Mouse (Mus musculus): ENCODE results near the gene Best2.

Best2 gene

DNA sequence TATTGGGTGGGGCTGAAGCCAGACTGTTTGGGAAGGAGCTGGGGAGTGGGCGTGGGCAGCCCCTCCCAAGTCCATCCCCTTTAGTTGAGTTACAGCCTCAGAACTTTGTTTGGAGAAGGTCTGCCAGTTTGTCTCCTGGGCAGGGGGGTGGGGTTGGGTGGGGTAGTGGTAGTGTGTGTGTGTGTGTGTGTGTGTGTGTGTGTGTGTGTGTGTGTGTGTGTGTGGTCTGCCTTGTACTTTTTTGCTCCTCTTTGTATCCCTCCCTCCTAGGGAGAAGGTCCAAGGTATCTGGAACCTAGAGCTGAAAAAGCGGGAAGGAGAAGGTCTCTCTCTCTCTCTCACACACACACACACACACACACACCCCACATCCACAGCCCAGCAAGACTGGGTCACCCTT is at the start of gene Best2:
TSS of gene Best2 (minus strand) at position 101 of the 400 bp plus-strand sequence.
- no peak for DNase-seq

GRCm38 (mm10) chr8:85062603-85063002 is 48.3 kb upstream of the Best2 start:
- no peak for DNase-seq

GRCm38 (mm10) chr8:85059879-85060616 is 45.7 kb upstream of the Best2 start, which contains the start of gene Fbxw9:
Gene Fbxw9 (plus strand): TSS chr8:85060055.
- peak; percentile 95 to 97 for DNase-seq

GRCm38 (mm10) chr8:85057367-85057766 is 43.0 kb upstream of the Best2 start:
- no peak for DNase-seq

DNA sequence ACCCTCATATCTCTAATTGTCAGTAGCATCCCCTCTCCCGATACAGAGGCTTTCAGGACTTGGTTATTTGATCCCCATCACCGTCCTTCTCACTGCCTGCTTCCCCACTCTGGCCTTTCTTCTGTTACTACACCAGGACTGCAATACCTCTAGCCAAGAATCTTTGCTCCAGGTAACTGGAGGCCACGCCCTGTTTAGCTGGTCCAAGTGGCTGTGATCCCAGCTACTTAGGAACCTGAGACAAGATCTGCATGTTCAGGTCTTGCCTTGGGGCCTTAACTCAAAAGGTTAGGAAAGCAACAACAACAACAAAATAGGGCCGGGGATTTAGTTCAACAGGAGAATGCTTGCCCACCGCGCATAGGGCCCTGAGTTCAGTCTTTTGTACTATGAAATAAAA is 29.3 kb upstream of the Best2 start:
- no peak for DNase-seq

GRCm38 (mm10) chr8:85037681-85038531 is 23.6 kb upstream of the Best2 start:
- peak; percentile 57 to 66 for DNase-seq

GRCm38 (mm10) chr8:85037366-85037680 is 23.0 kb upstream of the Best2 start:
- DNase-seq, result no peak

DNA sequence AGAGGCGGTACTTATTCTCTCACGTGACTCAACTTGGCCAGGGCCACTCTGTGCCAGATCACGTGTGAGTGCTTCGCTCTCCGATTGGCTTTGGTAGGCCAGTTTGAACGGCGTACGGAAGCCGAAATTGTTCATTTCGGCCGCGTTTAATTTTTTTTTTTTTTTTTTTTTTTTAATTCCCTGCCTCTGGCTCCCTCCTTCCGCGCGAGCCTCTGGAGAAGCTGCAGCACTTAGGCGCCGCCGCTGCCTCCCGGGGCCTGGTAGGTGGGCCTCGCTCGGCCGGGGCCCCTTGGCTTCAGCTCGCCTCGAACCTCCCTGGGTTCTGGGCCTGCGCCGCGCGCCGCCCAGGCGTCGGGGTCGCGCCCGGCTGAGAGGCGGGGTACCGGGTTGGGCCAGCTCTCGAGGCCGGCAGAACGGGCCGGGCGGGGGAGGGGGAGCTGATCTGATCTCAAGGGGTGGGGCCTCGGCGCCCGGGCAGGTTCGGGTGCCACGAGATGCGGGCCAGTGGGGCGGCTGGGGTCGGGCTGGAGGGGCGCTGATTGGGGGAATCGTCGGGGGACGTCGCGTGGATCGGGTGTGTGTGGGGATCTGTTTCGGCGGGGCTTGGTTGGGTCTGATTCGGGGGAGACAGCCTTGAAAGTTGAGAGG is 22.5 kb upstream of the Best2 start, which contains the start of gene Tnpo2:
TSS of gene Tnpo2 (plus strand) at position 198 of the 648 bp plus-strand sequence.
- DNase-seq, result peak; percentile 95 to 96

DNA sequence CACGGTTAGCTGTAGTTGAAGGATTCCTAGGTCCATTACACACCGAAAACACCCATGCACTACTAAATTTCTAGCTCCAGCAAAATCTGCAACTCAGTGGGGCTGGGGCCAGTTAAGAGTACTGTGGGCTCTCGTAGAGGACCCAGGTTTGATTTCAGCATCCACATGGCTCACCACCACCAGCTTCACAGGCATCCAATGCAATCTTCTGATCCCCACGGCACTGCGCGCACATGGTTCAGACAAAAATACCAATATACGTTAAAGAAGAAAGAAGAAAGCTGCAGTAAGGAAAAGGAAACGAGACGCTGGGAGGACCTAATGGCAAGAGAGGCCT is 22.0 kb upstream of the Best2 start:
- DNase-seq, result no peak

- peak in 1 of 2 experiments; percentile 40 for DNase-seq
These were observed 21.5 kb upstream of the Best2 start for GRCm38 (mm10) chr8:85035728-85036310.

DNA sequence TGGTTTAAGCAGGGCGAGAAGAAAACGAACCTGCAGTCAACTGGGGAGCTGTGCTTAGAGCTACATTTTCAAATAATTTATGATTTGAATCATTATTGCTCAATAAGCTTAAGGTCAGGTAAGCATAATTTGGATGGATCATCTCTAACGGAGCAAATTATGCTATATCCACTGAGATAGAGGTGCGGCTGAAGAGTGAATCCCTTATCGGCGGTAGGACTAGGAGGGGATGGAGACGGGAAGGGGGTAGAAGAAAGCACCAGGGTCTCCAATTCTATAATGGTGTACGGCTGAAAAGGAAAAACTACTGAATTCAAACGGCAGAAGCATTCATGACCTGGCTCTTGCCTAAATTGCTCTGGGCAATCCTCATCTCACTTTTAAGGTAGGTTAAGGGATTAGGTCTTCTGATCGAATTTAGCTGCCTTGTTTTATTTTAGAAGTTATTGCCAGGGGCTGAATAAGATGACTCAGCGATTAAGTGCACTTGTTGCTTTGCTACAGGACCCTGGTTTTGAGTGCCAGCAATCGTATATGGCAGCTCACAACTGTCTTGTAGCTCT is 20.9 kb upstream of the Best2 start:
- DNase-seq, result peak in 1 of 2 experiments; percentile 26

- DNase-seq, result peak; percentile 83
These were observed 20.4 kb upstream of the Best2 start for GRCm38 (mm10) chr8:85034764-85035163.

- no peak for DNase-seq
These were observed 19.5 kb upstream of the Best2 start for GRCm38 (mm10) chr8:85033867-85034266.

GRCm38 (mm10) chr8:85032622-85033311 is 18.4 kb upstream of the Best2 start:
- no peak for DNase-seq

DNA sequence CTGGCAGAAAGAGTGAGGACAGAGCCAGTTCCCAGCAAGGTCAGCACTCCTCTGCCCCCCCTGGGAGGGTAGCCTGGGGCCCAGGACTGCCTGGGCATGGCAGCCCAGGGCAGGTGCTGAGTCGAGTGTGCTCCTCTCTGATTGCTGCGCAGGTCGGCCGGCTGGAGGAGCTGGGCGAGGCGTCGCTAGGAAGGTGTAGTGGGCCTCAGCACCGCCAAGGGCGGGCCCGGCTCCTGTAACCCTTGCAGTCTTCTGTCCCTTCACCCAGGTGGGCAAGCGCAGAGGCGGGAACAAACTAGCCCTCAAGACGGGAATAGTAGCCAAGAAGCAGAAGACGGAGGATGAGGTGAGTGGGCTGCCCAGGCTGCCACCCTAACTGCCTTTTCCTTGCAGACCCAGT is 14.9 kb upstream of the Best2 start:
- DNase-seq, result no peak

- no peak for DNase-seq
These were observed 13.6 kb upstream of the Best2 start for GRCm38 (mm10) chr8:85027922-85028321.

DNA sequence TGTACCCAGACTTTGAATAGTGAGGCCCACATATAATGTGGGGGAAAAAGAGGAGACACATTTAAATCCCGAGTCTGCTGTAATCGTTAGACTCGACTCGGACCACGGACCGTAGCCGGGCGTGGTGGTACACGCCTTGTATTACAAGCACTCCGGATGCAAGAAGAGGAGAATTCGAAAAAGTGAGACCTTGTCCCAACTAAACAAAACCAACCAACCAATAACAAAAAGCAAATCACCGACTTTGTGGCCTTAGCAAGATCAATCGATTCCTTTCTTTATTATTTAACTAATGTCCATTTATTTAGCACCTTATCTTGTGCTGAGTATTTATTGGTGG is 13.2 kb upstream of the Best2 start:
- no peak for DNase-seq

DNA sequence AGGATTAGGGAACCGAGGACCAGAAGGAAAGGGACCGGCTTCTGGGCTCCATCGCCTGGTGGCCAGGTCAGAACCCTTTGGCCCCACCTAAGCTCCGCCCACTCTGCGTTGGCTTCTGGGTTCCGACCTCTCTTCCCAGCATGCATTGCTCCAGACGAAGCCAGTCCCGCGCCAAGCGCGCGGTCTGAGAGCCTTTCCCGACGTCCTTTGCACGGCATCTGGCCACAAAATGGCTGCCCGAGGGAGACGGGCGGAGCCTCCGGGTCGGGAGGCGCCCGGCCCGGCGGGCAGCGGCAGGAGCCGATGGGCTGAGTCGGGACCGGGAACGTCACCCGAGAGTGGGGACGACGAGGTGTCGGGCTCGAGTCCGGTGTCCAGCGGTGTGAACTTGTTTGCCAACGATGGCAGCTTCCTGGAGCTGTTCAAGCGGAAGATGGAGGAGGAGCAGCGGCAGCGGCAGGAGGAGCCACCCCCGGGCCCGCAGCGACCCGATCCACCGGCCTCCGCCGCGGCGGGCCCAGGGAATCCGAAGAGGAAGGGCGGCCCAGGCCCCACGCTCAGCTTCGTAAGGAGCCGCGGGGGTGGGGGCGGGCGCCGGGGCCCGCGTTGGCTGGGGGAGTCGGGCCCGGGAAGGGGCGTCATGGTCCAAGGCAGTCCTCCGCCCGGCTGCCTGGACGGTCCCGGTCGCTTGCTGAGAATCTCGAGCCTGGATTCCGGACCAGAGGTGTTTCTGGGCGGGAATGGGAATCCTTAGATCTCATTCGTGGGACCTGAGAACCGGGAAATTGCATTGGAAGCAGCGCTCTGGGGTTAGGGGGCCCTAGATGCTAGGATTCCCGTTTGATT is 12.6 kb upstream of the Best2 start, which contains the start of gene Trir:
TSS of gene Trir (plus strand) at position 154 of the 846 bp plus-strand sequence.
- DNase-seq, result peak; percentile 98 to 99

DNA sequence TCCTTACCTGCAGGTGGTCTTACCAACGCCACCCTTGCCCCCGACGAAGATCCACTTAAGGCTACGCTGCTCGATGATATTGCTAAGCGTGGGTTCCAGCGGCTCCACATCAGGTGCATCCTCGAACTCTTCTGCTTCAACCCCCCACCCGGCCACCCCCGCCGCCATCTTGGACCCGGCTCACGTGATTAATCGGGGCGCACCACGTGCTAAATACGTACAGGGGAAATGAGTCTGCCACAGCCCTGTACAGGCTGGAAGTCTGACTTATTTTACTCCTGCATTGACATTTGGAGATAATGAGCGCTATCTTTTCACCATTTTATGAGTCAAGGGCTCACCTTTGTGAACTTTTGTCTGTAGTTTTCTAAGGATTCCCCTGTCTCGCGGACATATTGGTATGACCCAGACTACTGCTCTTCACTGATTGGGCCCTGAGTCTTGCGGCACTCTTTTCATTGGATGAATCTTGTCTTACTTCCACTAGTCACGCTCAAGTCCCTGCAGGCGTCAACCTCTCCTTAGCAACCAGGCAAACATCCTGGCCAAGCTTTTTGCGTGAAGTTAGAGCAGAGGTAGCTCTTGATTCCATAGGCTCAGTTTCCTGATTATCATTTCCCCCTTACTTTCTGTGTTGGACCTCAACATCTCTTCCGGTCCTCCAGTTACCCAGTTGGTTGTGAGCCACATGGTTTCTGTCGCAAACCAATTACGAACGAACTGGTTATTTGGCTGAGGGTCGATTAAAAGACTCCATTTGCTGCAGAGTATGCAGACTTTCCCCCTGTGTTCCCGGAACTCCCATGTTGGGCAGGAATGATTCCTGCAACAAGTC is 11.0 kb upstream of the Best2 start, which contains the start of gene Asna1:
TSS of gene Asna1 (minus strand) at position 184 of the 835 bp plus-strand sequence.
- DNase-seq, result peak; percentile 89 to 91

GRCm38 (mm10) chr8:85023846-85024245 is 9.5 kb upstream of the Best2 start:
- DNase-seq, result peak in 1 of 2 experiments; percentile 28

Data from cerebellum, postnatal 10 days (tissue).